Mouse (Mus musculus) lung, postnatal 10 days (tissue): ENCODE measurements at regions not wholly inside any gene's neighbourhood (a gene's known extent, or its start where the extent isn't known, plus 50 kb on each side); places are given as distances from the start of the nearest gene placed in this dataset.
"Not testable (repeated sequence)": the region's sequence is repeated elsewhere in the genome, so short reads cannot be mapped to it uniquely, and the experiment has no call there.

Experiments
- DNase-seq: peaks from one replicate; pipeline ENCODE4 v3.0.0; 2021

DNA sequence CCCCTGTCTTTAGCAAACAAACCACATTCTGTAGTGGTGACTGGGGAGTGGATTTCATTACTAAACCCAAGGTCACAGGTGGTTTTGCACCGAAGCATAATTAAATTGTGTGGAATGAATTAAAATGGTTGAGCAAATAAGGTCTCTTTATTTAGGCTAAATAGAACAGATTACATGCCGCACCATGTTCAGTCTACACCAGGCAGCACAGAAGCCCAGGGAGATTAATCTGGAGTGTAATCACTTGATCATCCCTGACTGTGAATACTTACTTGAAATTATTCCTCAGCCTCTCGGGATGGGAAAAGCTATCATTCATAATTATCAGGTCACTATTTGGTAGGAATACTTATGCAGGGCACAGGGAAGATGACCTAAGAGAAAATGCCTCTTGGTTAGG lies 1293.3 kb upstream of the Sel1l start:
- DNase-seq: no peak

DNA sequence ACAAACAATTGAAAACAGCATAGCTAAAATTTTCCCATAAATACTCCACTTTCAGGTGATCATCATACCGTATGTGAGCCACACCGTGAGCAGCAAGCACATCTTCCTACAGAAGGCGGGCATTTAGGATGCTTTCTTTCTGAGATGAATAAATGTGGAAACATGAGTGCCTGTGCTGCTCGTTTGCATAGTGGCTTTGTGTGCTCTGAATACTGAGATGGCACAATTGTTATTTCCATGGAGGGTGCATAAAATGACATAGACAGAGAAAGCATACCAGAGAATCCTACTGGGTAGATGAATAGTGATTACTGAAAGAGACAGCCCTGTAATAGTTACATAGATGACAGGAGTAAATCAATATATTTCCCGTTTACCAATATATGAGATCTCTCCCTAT lies 1287.4 kb upstream of the Sel1l start:
- DNase-seq: no peak

DNA sequence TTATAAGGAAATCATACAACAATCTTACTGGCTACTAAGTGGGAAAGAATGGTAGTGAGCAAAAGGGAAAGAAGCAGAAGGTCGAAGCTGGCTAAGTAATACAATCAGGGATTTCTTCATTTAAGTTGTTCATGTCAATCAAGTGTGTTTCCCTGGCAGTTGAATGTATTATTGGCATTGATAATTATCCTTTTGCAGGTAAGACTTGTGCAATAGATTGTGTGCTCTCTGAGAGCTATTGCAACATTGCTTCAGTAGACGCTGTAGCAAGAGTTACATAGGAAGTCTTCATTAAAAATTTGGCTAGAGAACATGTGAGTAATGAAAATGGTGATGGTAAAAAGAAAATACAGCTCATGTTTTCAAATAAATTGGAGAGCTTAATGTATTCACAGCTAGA lies 1273.3 kb upstream of the Sel1l start:
- no peak for DNase-seq

DNA sequence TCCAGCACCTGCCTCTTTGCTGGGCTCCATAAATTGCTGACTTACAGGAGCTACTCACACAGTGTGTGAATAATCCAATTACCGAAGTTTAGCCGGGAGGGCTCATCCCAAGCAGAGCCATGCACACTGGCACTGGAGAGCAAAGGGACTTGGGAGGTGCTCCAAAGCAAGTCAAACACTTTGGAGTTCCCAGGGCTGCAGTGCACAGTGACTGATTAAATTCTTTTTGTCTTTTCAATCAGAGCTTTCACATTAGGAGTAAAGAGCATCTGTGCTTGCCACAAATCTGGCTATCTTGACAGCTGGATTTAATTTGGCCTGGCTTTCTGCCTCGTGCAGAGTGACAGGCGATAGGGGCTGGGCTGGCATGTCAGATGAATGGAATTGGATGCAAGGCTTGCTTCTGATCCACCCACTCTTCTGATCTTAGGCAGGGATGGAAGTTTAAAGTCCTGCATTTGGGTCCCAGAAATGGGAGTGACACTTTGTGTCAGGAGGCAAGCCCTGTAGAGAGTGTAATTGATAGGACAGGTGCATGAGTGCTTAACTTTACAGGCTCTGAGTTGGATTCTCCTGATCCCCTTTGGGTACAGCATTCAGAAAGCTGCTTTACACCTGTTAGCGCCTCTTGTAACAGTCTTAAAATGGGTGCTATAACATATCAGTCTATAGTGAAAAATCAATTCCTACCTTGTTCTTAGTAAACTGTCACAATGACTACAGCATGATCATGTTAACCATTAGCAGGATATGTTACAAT lies 1239.3 kb upstream of the Sel1l start:
- DNase-seq: no peak

DNA sequence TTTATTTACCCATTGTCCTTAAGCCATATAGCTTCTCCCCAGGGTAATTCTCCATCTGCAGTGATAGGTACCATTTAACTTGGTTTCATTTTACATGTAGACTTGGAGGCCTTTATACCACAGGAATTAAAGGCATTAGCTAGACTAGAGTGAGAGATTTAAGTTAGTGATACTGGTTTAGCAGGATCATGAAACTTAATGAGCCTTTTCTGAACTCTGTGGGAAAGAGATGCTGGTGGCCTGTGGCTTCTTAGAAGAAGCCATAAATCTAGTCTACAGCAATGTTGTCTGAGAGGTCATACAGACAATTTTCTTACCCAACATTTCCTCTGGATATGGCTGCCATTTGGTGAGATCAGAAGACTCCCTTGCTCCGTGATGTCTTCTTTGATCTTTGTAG lies 1214.9 kb upstream of the Sel1l start:
- DNase-seq: no peak

DNA sequence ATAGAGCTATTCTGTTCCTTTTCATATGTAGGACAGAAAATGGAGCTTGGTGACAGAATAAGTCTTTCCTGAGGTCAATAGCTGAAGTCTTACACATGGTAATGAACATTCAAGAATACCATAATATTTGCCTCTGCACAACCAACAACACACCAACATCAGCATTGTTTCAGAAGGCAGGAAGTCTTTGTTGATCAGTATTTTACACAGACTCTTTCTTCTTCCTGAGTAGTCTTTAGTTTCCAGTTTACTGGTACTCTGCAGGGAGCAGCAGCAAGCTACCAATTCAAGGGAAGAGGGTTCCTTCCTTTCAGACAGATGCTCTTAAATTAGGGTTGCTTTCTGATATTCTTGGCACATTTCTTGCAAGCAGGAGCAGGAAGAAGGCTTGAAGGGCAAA lies 1170.7 kb upstream of the Sel1l start:
- DNase-seq: no peak

DNA sequence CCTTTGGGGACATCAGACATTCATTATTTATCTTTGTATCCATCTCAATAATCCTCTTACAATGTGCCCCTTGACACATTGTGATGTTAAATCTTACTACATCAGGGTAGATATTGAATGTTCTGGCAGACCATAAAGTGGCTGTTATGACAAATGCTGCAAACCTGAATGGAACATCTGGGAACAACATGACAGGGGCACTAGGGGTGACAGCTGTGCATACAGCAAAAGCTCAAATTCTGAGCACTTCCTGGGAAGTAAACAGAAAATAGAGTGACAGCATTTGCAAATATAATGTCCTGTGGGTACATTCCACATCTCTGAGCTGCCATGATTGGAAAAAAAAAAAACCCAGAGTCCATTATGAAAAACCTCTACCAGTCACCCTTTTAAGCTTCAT lies 1162.6 kb upstream of the Sel1l start:
- no peak for DNase-seq

DNA sequence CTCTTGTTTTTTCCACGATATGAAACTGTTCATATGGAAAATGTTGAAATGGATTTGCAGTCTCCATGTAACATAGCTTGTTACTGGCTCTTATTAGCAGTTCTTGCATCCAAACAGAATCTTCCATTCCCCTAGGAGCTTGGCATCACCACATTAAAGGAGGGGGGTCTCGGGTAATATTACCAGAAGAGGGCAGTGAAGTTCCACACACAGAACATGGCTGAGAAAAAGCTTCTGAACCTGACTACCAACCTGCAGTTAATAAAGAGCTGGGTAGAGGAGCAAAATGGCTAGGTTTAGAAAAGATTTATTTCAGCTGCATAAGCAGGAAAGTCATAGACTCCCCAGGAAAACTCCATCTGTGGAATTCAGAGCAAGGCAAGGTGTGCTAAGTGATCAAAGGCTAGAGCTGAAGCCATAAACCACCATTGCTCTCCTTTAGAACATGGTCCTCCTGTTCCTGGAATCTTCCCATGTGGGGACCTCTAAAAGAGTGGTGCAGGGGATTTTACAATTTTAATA lies 1157.9 kb upstream of the Sel1l start:
- no peak for DNase-seq

DNA sequence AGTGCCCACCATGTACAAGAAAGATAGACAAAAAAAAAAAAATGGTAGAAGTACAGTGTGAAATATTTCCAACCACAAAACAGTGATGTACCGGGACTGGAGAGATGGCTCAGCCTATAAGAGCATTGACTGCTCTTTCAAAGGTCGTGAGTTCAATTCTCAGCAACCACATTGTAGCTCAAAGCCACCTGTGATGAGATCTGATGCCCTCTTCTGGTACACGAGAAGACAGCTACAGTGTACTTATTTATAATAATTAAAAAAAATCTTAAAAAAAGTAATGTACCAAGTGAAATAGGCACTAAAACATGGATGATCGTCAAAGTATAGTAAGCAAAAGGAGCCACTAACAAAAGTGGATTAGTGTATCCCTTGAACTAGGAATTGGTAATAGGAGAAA lies 1154.2 kb upstream of the Sel1l start:
- DNase-seq: no peak

DNA sequence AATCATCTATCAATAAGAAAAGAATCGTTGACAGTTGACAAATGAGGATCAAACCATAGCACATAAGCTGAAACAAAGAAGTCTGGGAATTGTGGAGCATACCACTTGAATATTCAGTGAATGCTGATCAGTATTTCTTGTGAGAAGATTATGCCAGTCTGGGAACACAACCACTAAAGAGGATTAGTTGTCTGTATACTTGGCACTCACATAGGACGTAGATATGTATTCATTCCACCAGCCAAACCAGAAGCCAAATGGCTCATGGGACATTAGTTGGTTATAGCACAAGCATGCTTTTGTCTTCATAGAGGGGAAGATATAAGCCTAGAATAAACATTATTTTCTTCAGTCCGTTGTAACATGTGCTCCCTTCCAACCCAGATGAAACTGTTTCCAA lies 1126.7 kb upstream of the Sel1l start:
- DNase-seq: no peak

DNA sequence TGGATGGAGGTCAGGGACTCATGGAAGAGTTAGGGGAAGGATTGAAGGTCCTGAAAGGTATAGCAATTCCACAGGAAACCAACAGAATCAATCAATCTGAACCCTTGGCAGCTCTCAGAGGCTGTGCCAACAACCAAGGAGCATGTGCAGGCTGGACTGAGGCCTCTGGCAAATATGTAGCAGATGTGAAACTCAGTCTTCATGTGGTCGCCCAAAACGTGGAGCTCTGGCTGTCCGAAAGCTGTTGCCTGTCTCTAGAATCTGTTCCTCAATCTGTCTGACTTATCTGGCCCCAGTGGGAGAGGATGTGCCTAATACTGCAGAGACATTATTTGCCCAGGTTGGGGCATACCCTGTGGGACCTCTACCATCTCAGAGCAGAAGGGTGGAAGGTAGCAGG lies 1095.4 kb upstream of the Sel1l start:
- DNase-seq: no peak

DNA sequence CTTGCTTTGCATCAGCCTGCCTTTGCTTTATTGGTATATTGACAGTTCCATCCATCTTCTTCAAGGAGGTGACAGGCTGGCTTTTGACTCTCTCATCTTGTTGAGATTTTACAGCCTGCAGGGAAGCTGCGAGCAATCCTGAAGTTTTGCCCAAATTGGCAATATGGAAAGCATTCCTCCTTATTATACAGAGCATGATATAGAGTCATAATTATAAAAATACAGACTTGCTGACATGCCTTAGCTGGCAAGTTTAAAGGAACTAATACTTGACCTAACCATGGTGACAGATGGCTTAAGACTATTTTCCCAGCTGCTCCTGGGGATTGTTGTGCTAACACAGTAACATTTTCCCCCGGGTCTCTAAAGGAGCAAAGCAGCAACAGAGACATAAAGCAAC lies 1078.6 kb upstream of the Sel1l start:
- DNase-seq: no peak

DNA sequence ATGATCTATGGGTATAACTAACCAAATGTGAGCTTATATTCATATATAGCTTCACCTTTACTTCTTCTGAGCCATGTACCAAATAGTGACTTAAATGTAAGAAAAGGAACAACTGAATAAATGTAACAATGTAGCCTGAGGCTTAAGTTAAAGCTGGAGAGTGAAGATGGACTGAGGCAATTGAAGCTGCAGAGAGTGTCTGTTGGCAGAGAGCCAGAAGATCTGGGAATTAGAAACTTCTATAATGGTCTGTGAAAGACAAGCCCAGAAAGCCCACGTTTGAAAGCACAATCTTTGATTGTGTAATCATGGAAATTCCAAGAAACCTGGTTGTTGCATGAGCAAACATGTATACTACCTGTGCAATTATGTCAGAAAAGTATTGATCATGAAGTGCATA lies 1078.0 kb upstream of the Sel1l start:
- no peak for DNase-seq

DNA sequence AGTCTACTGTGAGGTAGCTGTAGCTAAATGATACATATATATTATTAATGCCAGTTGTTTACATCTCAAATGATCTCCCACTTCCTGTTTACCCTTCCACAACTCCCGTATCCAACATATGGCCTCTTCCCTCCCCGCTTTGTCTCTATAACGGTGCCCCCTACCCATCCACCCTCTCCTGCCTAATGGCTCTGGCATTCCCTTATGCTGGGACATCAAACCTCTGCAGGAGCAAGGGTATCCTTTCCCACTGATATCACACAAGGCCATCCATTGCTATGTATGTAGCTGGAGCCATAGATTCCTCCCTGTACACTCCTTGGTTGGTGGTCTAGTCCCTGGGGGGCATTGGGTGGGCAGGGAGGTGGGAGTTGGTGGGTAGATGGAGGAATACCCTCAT lies 1071.0 kb upstream of the Sel1l start:
- no peak for DNase-seq

DNA sequence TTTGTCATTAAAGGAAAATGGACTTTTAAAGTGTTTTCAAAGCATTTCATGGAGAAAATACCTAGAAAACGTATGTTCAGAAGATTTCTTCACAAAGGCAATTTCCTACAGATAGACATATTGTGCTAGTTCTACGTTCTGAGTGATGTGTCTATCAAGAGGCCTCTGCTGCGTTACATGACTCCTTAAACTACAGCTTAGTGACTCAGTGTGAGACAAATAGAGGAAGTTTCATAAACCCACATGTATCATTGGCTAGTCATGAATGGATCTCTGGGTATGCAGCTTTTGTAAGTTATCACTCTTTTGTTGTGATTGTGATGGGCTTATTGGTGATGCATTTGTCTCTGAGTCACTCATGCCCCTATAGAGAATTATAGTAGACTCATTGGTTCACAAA lies 1067.3 kb upstream of the Sel1l start:
- DNase-seq: no peak

DNA sequence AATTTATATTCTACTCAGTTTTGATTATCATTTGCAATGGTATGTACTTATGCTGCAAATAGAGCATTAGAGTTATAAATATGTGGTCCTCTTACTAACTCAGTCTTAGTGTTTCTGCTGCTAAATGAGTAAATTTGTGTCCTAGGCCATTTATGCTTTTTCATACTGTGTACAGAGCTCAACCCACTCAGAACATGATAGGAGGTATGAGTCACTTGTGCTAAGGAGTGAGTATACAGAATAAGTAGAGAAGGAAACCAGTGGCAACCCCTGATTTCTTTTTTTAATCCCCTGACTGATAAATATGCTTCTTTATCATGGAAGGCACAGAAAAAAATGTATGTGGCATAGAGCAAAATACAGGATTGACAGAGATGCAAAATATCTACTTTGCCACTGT lies 1066.8 kb upstream of the Sel1l start:
- no peak for DNase-seq

DNA sequence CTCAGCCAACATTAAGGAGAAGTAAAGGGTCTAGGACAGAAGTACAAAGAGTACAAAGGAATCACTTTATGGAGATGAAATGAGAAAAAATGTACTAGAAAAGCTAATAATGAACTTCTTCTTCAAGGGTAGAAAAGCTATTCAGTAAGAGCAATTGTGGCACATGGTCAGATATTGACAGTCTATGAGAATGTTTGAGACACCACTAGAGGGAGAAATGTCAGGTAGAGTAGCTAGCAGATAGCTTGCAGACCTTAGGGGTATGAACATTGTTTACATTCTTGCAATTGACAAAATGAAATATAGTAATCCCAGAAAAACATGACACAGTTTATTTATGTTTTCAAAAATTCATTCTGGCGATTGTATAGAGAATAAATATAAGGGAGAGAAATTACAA lies 1066.2 kb upstream of the Sel1l start:
- no peak for DNase-seq

DNA sequence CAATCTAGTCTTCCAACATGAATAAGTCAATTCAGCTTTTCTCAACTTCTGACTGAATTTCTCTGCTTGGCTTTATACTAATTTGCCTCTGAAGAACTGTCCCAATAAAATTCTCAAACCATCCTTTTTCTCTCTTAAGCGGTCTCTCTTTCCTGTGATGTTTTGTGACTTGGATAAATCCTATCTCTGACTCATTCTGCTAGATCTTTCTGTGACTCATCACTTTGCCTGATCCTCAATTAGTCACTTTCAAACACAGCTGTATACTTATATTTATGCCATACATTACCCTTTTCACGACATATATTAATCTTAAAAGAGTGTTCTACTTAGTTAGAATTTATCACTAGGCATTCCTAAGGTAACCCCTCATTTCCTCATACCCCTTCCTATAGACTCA lies 1055.4 kb upstream of the Sel1l start:
- no peak for DNase-seq

DNA sequence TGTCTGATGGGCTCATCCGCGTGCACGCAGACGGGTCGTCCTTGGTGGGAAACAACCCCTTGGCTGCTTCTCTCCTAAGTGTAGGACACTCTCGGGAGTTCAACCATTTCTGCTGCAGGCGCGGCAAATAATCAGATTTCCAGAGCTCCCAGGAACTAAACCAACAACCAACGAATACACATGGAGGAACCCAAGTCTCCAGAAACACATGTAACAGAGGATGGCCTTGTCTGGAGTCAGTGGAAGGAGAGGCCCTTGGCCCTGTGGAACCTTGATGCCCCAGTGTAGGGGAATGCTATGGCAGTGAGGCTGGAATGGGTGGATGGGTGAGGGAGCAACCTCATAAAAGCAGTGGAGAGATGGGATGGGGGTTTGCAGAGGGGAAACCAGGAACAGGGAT lies 1043.4 kb upstream of the Sel1l start:
- DNase-seq: no peak

DNA sequence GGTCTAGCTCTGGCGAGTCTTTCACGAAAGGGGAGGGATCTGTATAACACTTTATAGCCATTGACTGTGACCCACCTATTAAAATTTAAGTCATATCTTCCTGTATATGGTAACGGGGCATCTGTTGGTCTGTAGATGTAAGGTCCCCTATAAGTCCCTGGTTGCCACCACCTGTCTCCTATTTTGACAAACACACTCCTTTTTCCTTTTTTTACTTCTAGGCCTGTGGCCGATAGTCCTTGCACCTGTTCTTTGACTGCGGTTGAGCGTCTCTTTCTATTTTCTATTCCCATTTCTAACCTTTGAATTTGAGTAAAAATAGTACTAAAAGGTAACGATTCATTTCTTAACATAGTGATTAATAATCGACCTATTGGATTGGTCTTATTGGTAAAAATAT lies 1042.7 kb upstream of the Sel1l start:
- not testable (repeated sequence) for DNase-seq

DNA sequence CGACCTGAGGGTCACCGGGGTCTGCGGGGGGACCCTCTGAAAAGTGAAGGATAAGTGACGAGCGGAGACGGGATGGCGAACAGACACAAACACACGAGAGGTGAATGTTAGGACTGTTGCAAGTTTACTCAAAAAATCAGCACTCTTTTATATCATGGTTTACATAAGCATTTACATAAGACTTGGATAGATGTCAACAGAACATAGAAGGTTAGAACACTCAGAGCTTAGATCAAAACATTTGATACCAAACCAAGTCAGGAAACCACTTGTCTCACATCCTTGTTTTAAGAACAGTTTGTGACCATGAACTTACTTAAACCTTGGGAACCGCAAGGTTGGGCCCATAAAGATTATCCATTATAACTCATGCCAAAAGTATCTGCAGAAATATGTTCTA lies 1042.2 kb upstream of the Sel1l start:
- DNase-seq: not testable (repeated sequence)

DNA sequence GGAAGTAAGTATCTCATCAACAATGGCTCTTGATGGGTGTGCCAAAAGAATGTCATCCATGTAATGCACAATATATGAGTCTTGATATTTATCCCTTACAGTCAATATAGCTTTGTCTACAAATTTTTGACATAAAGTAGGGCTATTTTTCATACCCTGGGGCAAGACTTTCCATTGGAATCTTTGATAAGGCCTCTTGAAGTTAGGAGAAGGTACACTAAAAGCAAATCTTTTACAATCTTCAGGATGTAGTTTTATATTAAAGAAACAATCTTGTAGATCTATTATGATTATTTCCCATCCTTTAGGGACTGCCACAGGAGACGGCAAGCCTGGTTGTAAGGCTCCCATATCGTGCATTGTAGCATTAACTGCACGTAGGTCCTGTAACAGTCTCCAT lies 1038.8 kb upstream of the Sel1l start:
- DNase-seq: no peak

DNA sequence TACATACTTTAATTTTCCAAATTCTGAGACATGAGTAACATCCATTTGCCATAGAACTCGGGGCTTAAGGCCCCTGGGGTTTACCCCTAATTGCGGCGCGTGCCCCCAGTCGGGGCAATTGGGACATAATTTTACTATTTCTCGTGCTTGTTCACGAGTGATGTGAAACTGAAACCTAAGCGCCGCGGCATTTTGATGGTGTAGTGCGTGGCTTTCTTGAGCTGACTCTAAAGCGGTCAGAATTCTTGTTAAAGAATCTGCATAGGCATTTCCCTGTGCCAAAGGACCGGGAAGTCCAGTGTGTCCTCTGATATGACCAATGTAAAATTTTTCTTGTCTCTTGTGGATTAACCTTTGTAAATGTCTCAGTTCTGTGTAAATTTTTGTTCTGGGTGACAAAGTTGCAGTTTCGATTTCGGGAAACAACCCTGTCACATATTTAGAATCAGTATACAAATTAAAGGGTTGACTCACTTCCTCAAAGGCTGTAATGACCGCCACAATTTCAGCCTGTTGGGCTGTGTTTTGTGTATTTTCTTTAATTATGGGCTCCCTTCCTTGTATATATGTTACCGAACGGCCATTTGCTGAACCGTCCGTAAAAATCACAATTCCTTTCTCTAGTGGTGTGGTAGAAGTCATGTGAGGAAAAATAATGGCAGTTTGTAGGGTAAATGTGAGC lies 1037.6 kb upstream of the Sel1l start:
- not testable (repeated sequence) for DNase-seq

DNA sequence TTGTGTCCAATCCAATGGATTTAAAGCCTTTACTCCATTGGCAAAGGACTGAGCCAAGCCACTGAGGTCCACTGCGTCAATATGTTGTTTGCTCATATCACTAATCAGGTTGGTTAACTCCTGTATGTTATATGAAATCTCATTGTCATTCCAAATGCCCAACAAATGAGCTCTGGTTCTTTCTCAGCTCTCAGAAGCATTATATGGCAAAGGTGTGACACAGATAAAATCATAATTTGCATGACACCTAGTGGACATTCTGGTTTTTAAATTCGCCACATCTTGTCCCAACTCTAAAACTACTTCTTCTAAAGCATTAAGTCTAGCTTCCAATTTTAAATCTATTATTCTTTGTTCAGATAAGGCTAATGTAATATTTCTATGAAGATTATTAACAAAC lies 1035.1 kb upstream of the Sel1l start:
- not testable (repeated sequence) for DNase-seq

DNA sequence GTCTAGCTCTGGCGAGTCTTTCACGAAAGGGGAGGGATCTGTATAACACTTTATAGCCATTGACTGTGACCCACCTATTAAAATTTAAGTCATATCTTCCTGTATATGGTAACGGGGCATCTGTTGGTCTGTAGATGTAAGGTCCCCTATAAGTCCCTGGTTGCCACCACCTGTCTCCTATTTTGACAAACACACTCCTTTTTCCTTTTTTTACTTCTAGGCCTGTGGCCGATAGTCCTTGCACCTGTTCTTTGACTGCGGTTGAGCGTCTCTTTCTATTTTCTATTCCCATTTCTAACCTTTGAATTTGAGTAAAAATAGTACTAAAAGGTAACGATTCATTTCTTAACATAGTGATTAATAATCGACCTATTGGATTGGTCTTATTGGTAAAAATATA lies 1034.1 kb upstream of the Sel1l start:
- not testable (repeated sequence) for DNase-seq
